Mouse (Mus musculus) urinary bladder, postnatal 10 days (tissue): ENCODE data around the gene Ripk1.

Source experiments
- DNase-seq: peaks from one replicate; pipeline ENCODE4 v3.0.0; 2022; ENCODE audit warnings: low spot score

The Ripk1 gene

DNA sequence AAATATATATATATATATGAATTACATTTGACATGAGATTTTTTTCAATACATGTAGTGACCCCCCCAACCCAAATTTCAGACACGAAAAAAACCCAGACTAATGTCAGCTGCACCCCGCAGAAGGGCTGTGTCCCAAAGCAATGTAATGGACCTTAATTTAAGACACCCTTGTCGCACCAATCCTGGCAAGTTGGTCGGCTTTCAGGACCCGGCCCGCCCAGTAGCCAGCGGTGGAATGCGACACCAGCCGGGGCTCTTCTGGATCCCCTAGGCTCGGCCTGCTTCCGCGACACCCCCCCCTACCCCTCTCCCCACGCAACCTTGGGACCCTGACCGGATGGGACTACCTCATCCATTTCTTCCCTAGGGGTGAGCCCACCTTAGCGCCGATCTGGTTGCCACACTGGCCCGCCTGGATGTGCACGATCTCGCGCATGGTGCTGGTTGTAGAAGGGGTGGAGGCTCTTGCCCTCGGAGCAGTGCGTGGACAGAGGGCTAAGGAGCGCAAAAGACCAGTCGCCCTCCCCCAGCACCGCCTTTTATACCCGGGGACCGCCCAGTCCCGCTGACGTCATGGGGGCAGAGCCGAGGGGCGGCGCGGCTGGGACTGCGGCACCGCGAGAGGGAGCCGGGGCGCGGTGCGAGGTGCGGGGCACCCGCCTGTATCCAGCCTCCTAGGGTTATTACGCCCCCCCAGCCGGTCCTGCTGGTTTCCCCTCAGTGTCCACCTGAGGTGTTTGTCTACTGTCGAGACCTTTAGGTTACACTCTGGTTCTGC lies 75.5 kb downstream of the Ripk1 start, which contains the start of gene Tubb2a:
Gene Tubb2a, minus strand, starts transcription at position 516 of the 780 bp plus-strand sequence.
- peak; percentile 75 for DNase-seq

DNA sequence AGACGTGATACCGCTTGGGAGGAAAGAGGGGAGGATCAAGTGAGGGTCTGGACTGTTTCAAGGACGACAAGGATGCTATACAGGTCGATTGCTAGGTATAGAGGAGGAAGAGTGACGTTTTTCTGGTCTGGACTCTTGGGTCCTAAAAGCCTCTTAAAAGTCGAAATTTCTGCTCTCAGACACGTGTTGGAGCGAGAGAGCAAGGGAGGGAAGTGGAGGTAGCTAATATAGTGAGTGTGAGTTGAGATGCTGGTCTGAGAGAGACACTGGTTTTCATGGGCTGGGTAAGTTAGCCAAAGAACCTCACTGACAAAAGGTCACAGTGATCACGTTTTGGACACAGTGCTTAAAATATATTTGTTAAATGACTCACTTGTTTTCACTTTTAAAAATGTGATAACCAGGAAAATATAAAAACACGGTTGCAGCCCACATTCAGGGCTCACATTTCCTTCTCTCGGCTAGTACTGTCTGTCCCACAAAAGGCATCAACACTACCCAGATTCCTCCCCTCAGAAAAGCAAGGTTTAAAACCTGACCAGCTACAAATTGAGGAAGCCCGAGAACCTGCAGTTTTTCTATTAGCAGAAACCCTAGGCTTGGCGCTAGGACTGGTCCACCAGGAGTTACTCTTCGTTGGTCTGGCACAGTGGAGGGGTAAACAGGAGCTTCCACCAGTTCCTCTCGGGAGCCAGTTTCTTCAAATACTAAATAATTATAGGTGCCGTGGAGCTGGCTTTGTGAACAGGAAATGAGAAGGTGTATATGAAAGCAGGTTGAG lies 76.5 kb downstream of the Ripk1 start:
- DNase-seq, result no peak

DNA sequence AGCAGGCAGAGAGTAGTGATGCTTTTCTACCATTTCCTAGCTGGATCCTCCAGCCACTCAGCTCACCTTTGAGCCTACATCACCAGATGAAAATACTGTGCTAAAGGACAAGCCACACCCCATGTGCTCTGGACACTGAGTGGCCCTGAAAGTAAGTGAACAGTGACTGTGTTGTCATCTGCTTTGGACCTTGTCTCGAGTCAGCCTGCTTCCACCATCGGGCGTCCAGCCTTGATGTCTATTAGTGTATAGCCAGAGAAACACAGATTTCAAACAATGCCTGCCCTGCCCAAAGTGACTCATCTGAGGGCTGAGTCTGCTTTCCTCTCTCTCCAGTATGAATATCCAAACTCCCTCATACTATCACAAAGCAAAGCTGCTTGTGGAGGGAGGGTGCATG lies 77.6 kb downstream of the Ripk1 start:
- no peak for DNase-seq

DNA sequence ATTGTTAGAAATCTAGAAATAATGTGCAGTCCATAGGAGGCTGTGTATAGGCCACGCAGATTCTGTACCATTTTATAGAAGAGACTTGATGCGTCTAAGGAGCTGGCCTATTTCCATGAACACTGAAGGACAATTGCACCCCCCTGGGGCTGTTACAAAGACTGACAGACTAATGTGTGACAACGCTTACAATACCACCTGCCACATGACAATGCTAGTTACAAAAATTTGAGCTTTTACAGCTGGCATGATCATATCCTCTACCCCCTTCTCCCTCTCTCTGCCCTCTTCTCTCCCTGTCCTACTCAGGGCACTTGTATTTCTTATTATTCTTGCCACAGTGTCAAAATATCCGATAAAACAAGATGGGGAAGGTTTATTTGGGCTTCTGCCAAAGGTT lies 79.8 kb downstream of the Ripk1 start:
- no peak for DNase-seq

DNA sequence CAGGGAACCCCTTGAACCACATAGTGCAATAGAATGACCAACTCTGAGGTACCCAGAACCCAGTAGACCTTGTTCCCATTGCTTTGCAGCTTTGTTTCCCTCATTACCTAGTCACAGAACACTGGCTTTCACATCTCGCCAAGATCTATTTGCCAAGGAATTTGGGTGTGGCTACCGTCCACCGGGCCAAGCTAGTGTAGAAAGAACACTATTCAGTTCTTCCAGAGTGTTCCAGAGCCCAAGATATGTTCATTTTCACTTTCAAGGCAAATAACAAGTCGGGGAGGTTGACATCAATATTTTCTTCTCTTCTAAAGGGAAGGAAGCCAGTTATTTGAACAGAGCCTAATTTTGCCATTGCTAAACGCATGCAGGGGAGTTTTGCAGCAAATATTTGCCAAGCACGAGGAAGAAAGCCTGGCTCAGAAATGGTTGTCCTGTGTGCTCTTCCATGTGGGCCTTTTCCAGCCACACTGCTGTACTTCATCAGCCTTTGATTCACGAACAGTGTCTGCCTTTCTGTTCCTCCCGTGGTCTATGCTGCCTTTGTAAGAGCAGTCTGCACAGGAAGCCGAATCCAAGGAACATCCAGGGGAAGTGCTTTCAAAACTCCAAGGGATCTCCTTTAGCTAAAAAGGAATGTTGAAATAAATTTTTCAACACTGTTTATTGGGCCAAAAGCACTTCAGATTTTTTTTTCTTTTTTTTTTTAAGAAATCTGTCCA lies 82.0 kb downstream of the Ripk1 start:
- no peak for DNase-seq
